Mouse (Mus musculus) CH12.LX (cell line): Measurements from ENCODE around the gene Pitpnm2. TPM values are rescaled to one million over a fixed set of nuclear protein-coding genes. Genes with fewer than 3 reads are reported as not detected.

ENCODE experiments used
- DNase-seq: peaks from one replicate; pipeline ENCODE4 v3.0.0-alpha.2; 2013; ENCODE audit errors: extremely low read depth
- H3K27ac ChIP-seq: 2 replicates; pipeline ENCODE4 v1.5.1; 2012; ENCODE audit warnings: low read depth, mild to moderate bottlenecking, control low read depth, moderate library complexity; ENCODE audit not compliant: insufficient read depth
- H3K27me3 ChIP-seq: replicated peaks from 2 replicates; pipeline ENCODE3; 2012; ENCODE audit warnings: inconsistent platforms
- H3K36me3 ChIP-seq, 2 experiments: replicated peaks in 1 of 2; 2 replicates each; pipeline versions ENCODE3 to v1.6.1; 2012; ENCODE audit warnings: inconsistent platforms in 1 of 2, low read length in 1 of 2, mild to moderate bottlenecking in 1 of 2, mixed read lengths in 1 of 2, moderate library complexity in 1 of 2; ENCODE audit not compliant: control insufficient read depth in 1 of 2, insufficient read depth in 1 of 2
- H3K4me1 ChIP-seq, 2 experiments: 2 replicates each; pipeline ENCODE4 v1.6.1; 2012; ENCODE audit warnings: inconsistent platforms in 1 of 2, moderate library complexity in 1 of 2; ENCODE audit not compliant: insufficient read depth in 2 of 2, control insufficient read depth in 1 of 2
- H3K4me2 ChIP-seq: 2 replicates; pipeline ENCODE4 v1.6.1; 2012; ENCODE audit warnings: low read depth, mild to moderate bottlenecking, control low read depth; ENCODE audit not compliant: poor library complexity, insufficient read depth, severe bottlenecking
- H3K4me3 ChIP-seq, 3 experiments: fragments of 150-350 bp in 1 of 3; sonication (generic) in 1 of 3; replicated peaks in 1 of 3; 2 replicates each; pipeline versions ENCODE3 to v1.5.1; 2011 to 2012; ENCODE audit warnings: low read depth in 2 of 3, low read length in 2 of 3, mild to moderate bottlenecking in 2 of 3, moderate library complexity in 2 of 3, control low read depth in 1 of 3, improper control_type of control experiment in 1 of 3, inconsistent platforms in 1 of 3, mixed read lengths in 1 of 3; ENCODE audit not compliant: poor library complexity in 1 of 3
- H3K79me2 ChIP-seq: replicated peaks from 2 replicates; pipeline ENCODE4 v1.6.1; 2012; ENCODE audit warnings: mild to moderate bottlenecking, moderate library complexity; ENCODE audit not compliant: control insufficient read depth, poor library complexity, insufficient read depth, severe bottlenecking; ENCODE audit errors: extremely low read depth
- H3K9ac ChIP-seq: 2 replicates; pipeline ENCODE4 v1.6.1; 2012; ENCODE audit warnings: low read depth, mild to moderate bottlenecking, control low read depth, moderate library complexity; ENCODE audit not compliant: insufficient read depth
- H3K9me3 ChIP-seq: replicated peaks from 2 replicates; pipeline ENCODE3; 2012; ENCODE audit warnings: low read length, inconsistent platforms, mixed read lengths
- CHD1 ChIP-seq: IDR thresholded peaks from 2 replicates; pipeline ENCODE4 v1.6.1; 2012; ENCODE audit warnings: low read depth, low read length, improper control_type of control experiment, inconsistent platforms
- CHD2 ChIP-seq: IDR thresholded peaks from 2 replicates; pipeline ENCODE4 v1.6.1; 2011; ENCODE audit warnings: low read length, improper control_type of control experiment
- CTCF ChIP-seq, 2 experiments: IDR thresholded peaks in 1 of 2; conservative IDR thresholded peaks in 1 of 2; 2 replicates each; pipeline ENCODE4 v1.5.1; 2011 to 2012; ENCODE audit warnings: low read depth in 2 of 2, low read length in 2 of 2, improper control_type of control experiment in 1 of 2, inconsistent platforms in 1 of 2, mild to moderate bottlenecking in 1 of 2, moderate library complexity in 1 of 2
- E2F4 ChIP-seq: IDR thresholded peaks from 2 replicates; pipeline ENCODE4 v1.6.1; 2011; ENCODE audit warnings: low read depth, low read length, improper control_type of control experiment; ENCODE audit not compliant: insufficient replicate concordance
- ELF1 ChIP-seq: IDR thresholded peaks from 2 replicates; pipeline ENCODE4 v1.6.1; 2014; ENCODE audit warnings: low read depth, mild to moderate bottlenecking, inconsistent platforms, low read length, improper control_type of control experiment
- ETS1 ChIP-seq: conservative IDR thresholded peaks from 2 replicates; pipeline ENCODE4 v1.6.1; 2012; ENCODE audit warnings: low read depth, mild to moderate bottlenecking, inconsistent platforms, low read length, improper control_type of control experiment, moderate library complexity
- GABPA ChIP-seq: IDR thresholded peaks from 2 replicates; pipeline ENCODE4 v1.6.1; 2012; ENCODE audit warnings: low read depth, low read length, improper control_type of control experiment, inconsistent platforms; ENCODE audit not compliant: insufficient replicate concordance
- IRF4 ChIP-seq: IDR thresholded peaks from 2 replicates; pipeline ENCODE4 v1.6.1; 2014; ENCODE audit warnings: low read depth, mild to moderate bottlenecking, inconsistent platforms, low read length, improper control_type of control experiment
- MAFK ChIP-seq: IDR thresholded peaks from 2 replicates; pipeline ENCODE4 v1.6.1; 2011; ENCODE audit warnings: low read length, improper control_type of control experiment; ENCODE audit not compliant: insufficient replicate concordance
- MXI1 ChIP-seq: IDR thresholded peaks from 2 replicates; pipeline ENCODE4 v1.6.1; 2011; ENCODE audit warnings: mild to moderate bottlenecking, low read depth, low read length, improper control_type of control experiment
- MYC ChIP-seq: IDR thresholded peaks from 2 replicates; pipeline ENCODE4 v1.6.1; 2011; ENCODE audit warnings: low read depth, mild to moderate bottlenecking, improper control_type of control experiment, low read length
- NELFE ChIP-seq: IDR thresholded peaks from 2 replicates; pipeline ENCODE4 v1.6.1; 2011; ENCODE audit warnings: low read depth, low read length, improper control_type of control experiment
- NRF1 ChIP-seq: IDR thresholded peaks from 2 replicates; pipeline ENCODE4 v1.6.1; 2014; ENCODE audit warnings: low read depth, mild to moderate bottlenecking, inconsistent platforms, low read length, improper control_type of control experiment, moderate library complexity
- RAD21 ChIP-seq: IDR thresholded peaks from 2 replicates; pipeline ENCODE4 v1.6.1; 2011; ENCODE audit warnings: low read depth, mild to moderate bottlenecking, low read length, improper control_type of control experiment, moderate library complexity
- RCOR1 ChIP-seq: conservative IDR thresholded peaks from 2 replicates; pipeline ENCODE4 v1.6.1; 2012; ENCODE audit warnings: low read depth, mild to moderate bottlenecking, inconsistent platforms, low read length, improper control_type of control experiment
- TBP ChIP-seq: conservative IDR thresholded peaks from 2 replicates; pipeline ENCODE4 v1.6.1; 2011; ENCODE audit warnings: low read depth, low read length, improper control_type of control experiment
- TCF12 ChIP-seq: IDR thresholded peaks from 2 replicates; pipeline ENCODE4 v1.6.1; 2014; ENCODE audit warnings: low read depth, mild to moderate bottlenecking, inconsistent platforms, low read length, improper control_type of control experiment
- USF1 ChIP-seq: IDR thresholded peaks from 2 replicates; pipeline ENCODE4 v1.6.1; 2014; ENCODE audit warnings: low read depth, mild to moderate bottlenecking, inconsistent platforms, low read length, improper control_type of control experiment
- ZC3H11A ChIP-seq: IDR thresholded peaks from 2 replicates; pipeline ENCODE4 v1.6.1; 2012; ENCODE audit warnings: low read depth, mild to moderate bottlenecking, inconsistent platforms, low read length, improper control_type of control experiment
- ZKSCAN1 ChIP-seq: IDR thresholded peaks from 2 replicates; pipeline ENCODE4 v1.6.1; 2012; ENCODE audit warnings: low read depth, inconsistent platforms, low read length, improper control_type of control experiment, borderline replicate concordance
- dilution Hi-C: fragments of 300-500 bp; cut with MboI; formaldehyde crosslinking; loops from 2 replicates; pipeline ENCODE4 v1.14.3; 2020; ENCODE audit warnings: low sequenced_read_pairs; ENCODE audit not compliant: extremely low pct_unique_long_range_greater_than_20kb, extremely low pct_ligation_motif_present
- in situ Hi-C: fragments of 300-500 bp; cut with MboI; formaldehyde crosslinking; loops from 3 replicates; pipeline ENCODE4 v1.14.3; 2019; ENCODE audit warnings: low sequenced_read_pairs, low pct_ligation_motif_present, low pct_unique_long_range_greater_than_20kb, mixed read lengths
- polyA plus RNA-seq: library from polyadenylated mRNA; unstranded; fragments of >175 nt; gene quantifications from 2 replicates; pipeline ENCODE4 v1.2.1, GENCODE M21; 2012; ENCODE audit warnings: low read depth; ENCODE audit not compliant: insufficient read length
- total RNA-seq, 2 experiments: library from RNA; depleted of rRNA; stranded (reverse); fragments of 300-350 nt in 1 of 2; fragments of >200 nt in 1 of 2; gene quantifications; 2 replicates each; pipeline ENCODE4 v1.2.3; 2012 to 2014

The Pitpnm2 gene
- total and polyA plus RNA-seq, 3 experiments: 1.0 to 11.9 (median 5.3) TPM

- Histone ChIP-seq H3K4me3 (no peak overlapping the region), H3K4me1 (no peaks in the 10 kb centered on the region), H3K9ac (no peak overlapping the region), H3K9me3 (no peaks in the 10 kb centered on the region), H3K27ac (no peak overlapping the region)
- dilution Hi-C loops: no loop called here
- no peak for DNase-seq
- no peak for TF ChIP-seq ZKSCAN1
- no peak for TF ChIP-seq RAD21
- no peak for TF ChIP-seq TCF12
- no peak for TF ChIP-seq GABPA
- no peak for TF ChIP-seq MXI1
- TF ChIP-seq RCOR1: no peak
- TF ChIP-seq NELFE: no peak
- no peak for TF ChIP-seq E2F4
- TF ChIP-seq IRF4: no peak
- no peak for TF ChIP-seq NRF1
- no peak for TF ChIP-seq TBP
- no peak for TF ChIP-seq CHD2
- TF ChIP-seq, all 38 proteins: peak for 0
- H3K79me2 ChIP-seq: no peaks in the 10 kb centered on the region
- H3K4me2 ChIP-seq: no peak overlapping the region
- H3K27me3 ChIP-seq: no peaks in the 10 kb centered on the region
- in situ Hi-C loops: no loop called here
- H3K36me3 ChIP-seq: peaks cover 0 to 21% of the 10 kb centered on the region in 2 experiments
Observed at GRCm38 (mm10) chr5:124172246-124172645, 77.3 kb downstream of the Pitpnm2 start.

GRCm38 (mm10) chr5:124171781-124172180 lies 77.8 kb downstream of the Pitpnm2 start:
- dilution Hi-C loops: no loop called here
- H3K27me3 ChIP-seq: no peaks in the 10 kb centered on the region
- H3K4me2 ChIP-seq: no peak overlapping the region
- no peaks in the 10 kb centered on the region for H3K79me2 ChIP-seq
- in situ Hi-C loops: no loop called here
- TF ChIP-seq ETS1 (no peak), TBP (no peak), MAFK (no peak), MYC (no peak), CTCF (conservative IDR thresholded peaks at IDR 0.05 in 1 of 2, IDR thresholded peaks at IDR 0.05 in 1 of 2; ENCODE audit: low read depth in 2 of 2, low read length in 2 of 2) (no peak), ELF1 (no peak), ZC3H11A (no peak), CHD1 (no peak), USF1 (no peak)
- peaks cover 0 to 21% of the 10 kb centered on the region in 2 experiments for H3K36me3 ChIP-seq
- no peaks in the 10 kb centered on the region for H3K9me3 ChIP-seq
- H3K27ac ChIP-seq: no peak overlapping the region
- no peaks in the 10 kb centered on the region for H3K4me1 ChIP-seq
- H3K4me3 ChIP-seq: no peak overlapping the region
- no peak overlapping the region for H3K9ac ChIP-seq
- no peak for DNase-seq
